Mouse (Mus musculus) left cerebral cortex, adult 6 months (tissue): ENCODE data around the gene Pkd2l1. TPM values are rescaled to one million over a fixed set of nuclear protein-coding genes. Genes with fewer than 3 reads are reported as not detected.

ENCODE experiments used
- long read RNA-seq, 2 experiments: library from polyadenylated mRNA; unstranded; transcript quantifications; one replicate each; pipeline ENCODE4 v2.0.0; 2019 to 2020
- polyA plus RNA-seq: library from polyadenylated mRNA; unstranded; fragments of <200 nt; fragmentation: Nextera tagmentation; gene quantifications from 2 replicates; pipeline ENCODE4 v1.2.3, GENCODE M21; 2021

Gene Pkd2l1
- 0.10 and 0.11 TPM in 2 replicates for polyA plus RNA-seq
- long read RNA-seq, experiment 1, partial matches to known transcripts: 0 of 6 reads
- long read RNA-seq, experiment 1, other reads (novel, unspliced or antisense): 5 of 6 reads
- long read RNA-seq, experiment 2: 0 reads

GRCm38 (mm10) chr19:44192342-44192741 lies at the start of gene Pkd2l1:
TSS of gene Pkd2l1 (minus strand) at chr19:44192442.

DNA sequence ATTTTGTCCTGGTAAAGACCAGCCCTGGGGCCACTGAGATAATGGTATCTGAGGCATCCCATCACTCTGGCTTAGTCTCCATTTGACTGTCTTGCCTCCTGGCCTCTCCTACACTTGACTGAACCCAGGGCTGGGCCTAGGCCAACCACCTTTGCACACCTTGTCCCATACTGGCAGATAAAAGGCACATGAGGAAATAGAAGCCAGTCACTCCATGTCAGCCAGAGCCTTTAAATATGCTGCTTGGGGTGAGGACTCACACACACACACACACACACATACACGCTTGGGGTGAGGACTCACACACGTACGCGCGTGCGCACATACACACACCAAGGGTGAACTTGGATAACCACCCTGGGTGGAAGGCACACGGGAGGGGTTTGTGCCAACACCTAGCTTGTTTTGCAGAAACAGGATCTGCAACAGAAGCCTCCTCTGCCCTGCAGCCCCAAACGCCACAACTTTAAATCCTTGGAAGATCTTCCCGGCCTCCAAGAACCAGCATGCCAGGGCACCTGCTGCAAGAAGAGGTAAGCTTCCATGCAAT lies 10.8 kb upstream of the Pkd2l1 start, which contains the start of gene Scd3:
Scd3 (plus strand) TSS at position 255 of the 550 bp plus-strand sequence.

GRCm38 (mm10) chr19:44145702-44146567 lies 46.3 kb downstream of the Pkd2l1 start, which contains the start of gene Bloc1s2:
TSS of gene Bloc1s2 (minus strand) at chr19:44146446.

DNA sequence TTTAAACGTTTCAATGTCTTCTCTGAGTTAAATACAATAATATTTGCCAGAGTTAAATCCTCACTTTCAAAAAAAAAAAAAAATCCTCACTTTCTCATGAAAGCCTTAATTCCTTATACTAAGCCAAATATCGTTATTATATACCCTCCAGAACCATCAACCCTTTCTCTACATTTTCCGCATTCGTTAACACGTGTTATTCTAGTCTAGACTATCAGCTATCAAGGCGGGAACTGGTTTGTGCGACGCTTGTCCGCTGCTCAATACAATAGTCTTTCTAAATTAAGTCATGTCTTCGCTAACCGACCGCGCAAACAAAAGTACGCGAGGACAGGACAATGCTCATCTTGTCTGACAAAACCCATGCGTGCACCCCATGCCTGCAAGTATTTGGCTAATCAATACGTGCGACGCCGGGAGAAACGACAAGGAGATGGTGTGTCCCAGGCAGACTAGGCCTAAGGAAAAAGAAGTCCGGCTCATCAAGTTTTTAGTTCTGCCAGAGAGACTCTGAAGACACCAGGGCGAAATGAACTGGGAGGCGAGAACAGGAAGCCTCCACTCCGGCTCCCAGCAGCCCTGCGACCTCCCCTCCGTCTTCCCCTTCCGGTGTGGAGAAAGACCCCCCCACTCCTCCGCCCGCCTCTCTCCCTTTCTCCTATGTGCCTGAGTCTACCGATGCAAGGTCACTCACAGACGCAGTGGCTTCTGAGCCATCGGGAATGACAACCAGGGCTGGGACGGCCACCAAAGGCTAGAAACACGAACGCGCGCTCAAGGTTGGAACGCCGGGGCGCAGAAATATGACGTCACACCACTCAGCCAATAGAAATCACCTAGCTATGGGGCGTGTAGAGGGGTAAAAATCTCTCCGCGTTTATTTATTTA lies 56.9 kb downstream of the Pkd2l1 start, which contains the start of gene Cwf19l1:
Cwf19l1 (minus strand) TSS at position 805 of the 888 bp plus-strand sequence.

DNA sequence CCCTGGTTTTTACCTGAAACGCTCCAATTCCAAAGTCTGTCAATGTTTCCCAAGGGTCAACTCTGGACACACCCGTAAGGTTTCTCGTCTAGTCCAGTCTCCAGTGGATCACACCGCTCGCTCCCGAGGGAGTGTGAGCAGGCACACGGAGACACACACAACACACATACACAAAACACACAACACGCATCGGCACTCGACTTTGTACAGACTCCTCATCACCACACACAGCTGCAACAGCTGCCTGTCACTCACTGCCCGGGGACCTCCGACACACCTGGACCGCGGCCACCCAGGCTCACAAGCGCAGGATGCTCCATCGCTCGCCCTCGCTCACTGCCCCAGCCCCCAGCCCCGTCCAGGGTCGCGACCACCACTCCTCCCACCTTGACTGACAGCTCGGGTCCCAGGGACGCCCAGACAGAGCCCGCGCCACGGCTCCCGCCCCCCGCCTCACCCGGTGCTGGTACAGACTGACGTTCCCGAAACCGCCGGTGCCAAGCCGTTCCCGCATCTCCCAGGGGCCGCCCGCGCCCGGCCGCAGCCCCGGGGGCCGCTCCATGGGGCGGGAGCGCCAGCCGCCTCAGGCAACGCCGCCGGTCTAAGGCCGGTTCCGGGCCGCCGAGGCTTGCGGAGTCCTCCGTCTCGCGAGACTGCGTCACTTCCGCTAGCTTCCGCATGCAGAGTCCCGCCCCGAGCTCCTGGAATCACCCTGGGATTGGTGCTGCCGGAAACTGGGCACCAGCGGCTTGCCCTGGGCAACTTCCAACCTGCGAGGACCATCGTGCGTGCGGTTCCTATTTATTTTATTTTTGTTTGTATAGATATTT lies 85.2 kb downstream of the Pkd2l1 start, which contains the start of gene Chuk:
Chuk (minus strand) TSS at position 650 of the 830 bp plus-strand sequence.

Other genes with a start within 250 kb of the Pkd2l1 start
- 0.28 and 0.45 TPM in 2 replicates for gene Cpn1, start 205.9 kb downstream of the Pkd2l1 start, polyA plus RNA-seq
- 0.28 and 0.31 TPM in 2 replicates for gene Cyp2c23, start 163.2 kb downstream of the Pkd2l1 start, polyA plus RNA-seq
- 8.3 and 11.2 TPM in 2 replicates for gene Erlin1, start 122.7 kb downstream of the Pkd2l1 start, polyA plus RNA-seq
- 2.7 and 4.9 TPM in 2 replicates for gene Chuk, start 85.0 kb downstream of the Pkd2l1 start, polyA plus RNA-seq
- 18.8 and 23.4 TPM in 2 replicates for gene Cwf19l1, start 56.6 kb downstream of the Pkd2l1 start, polyA plus RNA-seq
- gene Bloc1s2, start 46.0 kb downstream of the Pkd2l1 start, polyA plus RNA-seq: 80.3 and 99.0 TPM in 2 replicates
- gene Scd3, start 10.8 kb upstream of the Pkd2l1 start, polyA plus RNA-seq: 4.9 and 6.7 TPM in 2 replicates
- gene Scd2, start 101.2 kb upstream of the Pkd2l1 start, polyA plus RNA-seq: 133 and 153 TPM in 2 replicates
- gene Scd4, start 140.7 kb upstream of the Pkd2l1 start, polyA plus RNA-seq: 0.13 and 0.24 TPM in 2 replicates
- 19.2 and 22.1 TPM in 2 replicates for gene Scd1, start 215.4 kb upstream of the Pkd2l1 start, polyA plus RNA-seq